Mouse (Mus musculus) urinary bladder, postnatal 4 days (tissue): ENCODE results near the gene Myh10.

ENCODE experiments used
- DNase-seq, 2 experiments: peaks; one replicate each; pipeline ENCODE4 v3.0.0; 2021 to 2022; ENCODE audit warnings: low spot score in 2 of 2

The Myh10 gene

GRCm38 (mm10) chr11:68691321-68692009, at the start of gene Myh10:
TSS of gene Myh10 (plus strand) at chr11:68691559.
- peak; percentile 99 to 100 for DNase-seq

GRCm38 (mm10) chr11:68644781-68645180, 46.6 kb upstream of the Myh10 start:
- no peak for DNase-seq

- DNase-seq: no peak
Observed at GRCm38 (mm10) chr11:68647808-68648207, 43.6 kb upstream of the Myh10 start.

- no peak for DNase-seq
Observed at GRCm38 (mm10) chr11:68648385-68649148, 42.8 kb upstream of the Myh10 start.

GRCm38 (mm10) chr11:68651518-68651917, 39.8 kb upstream of the Myh10 start:
- DNase-seq: no peak

- DNase-seq: no peak
Observed at GRCm38 (mm10) chr11:68655524-68655923, 35.8 kb upstream of the Myh10 start.

- no peak for DNase-seq
Observed at GRCm38 (mm10) chr11:68656887-68657685, 34.3 kb upstream of the Myh10 start.

GRCm38 (mm10) chr11:68657811-68658210, 33.5 kb upstream of the Myh10 start:
- DNase-seq: peak in 1 of 2 experiments; percentile 39

GRCm38 (mm10) chr11:68665331-68665730, 26.0 kb upstream of the Myh10 start:
- DNase-seq: no peak

- no peak for DNase-seq
Observed at GRCm38 (mm10) chr11:68666210-68666609, 25.1 kb upstream of the Myh10 start.

GRCm38 (mm10) chr11:68672270-68672970, 18.9 kb upstream of the Myh10 start:
- DNase-seq: no peak

GRCm38 (mm10) chr11:68674071-68674470, 17.3 kb upstream of the Myh10 start:
- no peak for DNase-seq

- no peak for DNase-seq
Observed at GRCm38 (mm10) chr11:68674643-68675042, 16.7 kb upstream of the Myh10 start.

GRCm38 (mm10) chr11:68675274-68675673, 16.1 kb upstream of the Myh10 start:
- DNase-seq: no peak

- DNase-seq: no peak
Observed at GRCm38 (mm10) chr11:68681254-68681839, 10.0 kb upstream of the Myh10 start.

GRCm38 (mm10) chr11:68682136-68682806, 9.1 kb upstream of the Myh10 start:
- no peak for DNase-seq

- no peak for DNase-seq
Observed at GRCm38 (mm10) chr11:68686001-68686400, 5.4 kb upstream of the Myh10 start.

- DNase-seq: no peak
Observed at GRCm38 (mm10) chr11:68689304-68689703, 2.1 kb upstream of the Myh10 start.

- no peak for DNase-seq
Observed at GRCm38 (mm10) chr11:68690465-68690864, 894 bp upstream of the Myh10 start.

- DNase-seq: no peak
Observed at GRCm38 (mm10) chr11:68692010-68692692, 792 bp downstream of the Myh10 start.
